Comparison of ENCODE assay signal across 9 mouse cellular contexts in the genomic region with DNA sequence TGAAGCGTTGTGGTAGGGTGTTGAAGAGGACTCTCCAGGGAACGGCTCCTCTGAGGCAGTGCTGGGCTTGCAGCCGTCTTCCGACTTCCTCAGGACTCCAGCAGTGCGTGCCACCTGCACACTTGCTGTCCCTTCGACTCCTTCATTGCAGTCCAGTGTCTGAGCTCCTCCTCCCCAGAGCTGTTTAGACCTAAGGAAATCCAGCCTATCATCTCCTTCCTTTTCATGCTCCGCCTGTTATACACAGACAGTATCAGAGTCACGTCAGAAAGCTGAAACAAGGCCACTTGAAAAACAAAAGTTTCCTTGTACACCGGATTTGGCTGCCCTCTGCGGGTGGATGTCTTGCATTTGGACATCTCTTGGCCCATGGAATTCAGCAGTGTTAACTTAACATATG. TPM values are rescaled to one million over a fixed set of nuclear protein-coding genes. Genes with fewer than 3 reads are reported as not detected.
DNase-seq lines count a peak whose midpoint lies in the region; ATAC-seq and TF ChIP-seq lines count a peak whose summit lies in the region.
"Had no signal": no experiment of that assay in that cellular context is flagged by ENCODE, and none has a peak within 500 bp of the region (broad histone marks: within the 10 kb centered on the region; RNA-seq: fewer than 3 reads in every experiment).

No protein-coding gene starts in this region.

- H3K27ac ChIP-seq in layer of hippocampus, adult 2 months: no peak overlapping the region
- H3K27ac ChIP-seq in midbrain, embryonic 13.5 days: no peak overlapping the region
- H3K27ac ChIP-seq: embryonic facial prominence, embryonic 12.5 days had no signal

- no peak for ATAC-seq in midbrain, embryonic 13.5 days

- H3K9me3 ChIP-seq in midbrain, embryonic 13.5 days: no peaks in the 10 kb centered on the region
- H3K9me3 ChIP-seq: embryonic facial prominence, embryonic 12.5 days had no signal

- no peak overlapping the region for H3K9ac ChIP-seq in midbrain, embryonic 13.5 days (replicated peaks)
- H3K9ac ChIP-seq: embryonic facial prominence, embryonic 12.5 days had no signal

- peaks cover 13% of the 10 kb centered on the region; the same call in 1 of the 2 replicates for H3K36me3 ChIP-seq in midbrain, embryonic 13.5 days
- H3K36me3 ChIP-seq: embryonic facial prominence, embryonic 12.5 days had no signal

- WGBS in midbrain, embryonic 13.5 days: 68% methylated on average over 10 of the region's 10 CpGs

- no peak for DNase-seq in layer of hippocampus, adult 2 months (ENCODE audit: low spot score in 2 of 2)
- DNase-seq in layer of hippocampus, adult 9-10 months (ENCODE audit: low spot score): no peak
- peak; percentile 20 for DNase-seq in cerebellum, adult 11-12 months
- peak; percentile 38 to 44 for DNase-seq in heart, adult 9 months (ENCODE audit: low spot score in 2 of 2)
- DNase-seq in lung, postnatal 25 days (ENCODE audit: low spot score): peak; percentile 21
- no peak for DNase-seq in left cerebral cortex, adult 9 months (ENCODE audit: low spot score in 2 of 2)

- no peak overlapping the region for H3K4me2 ChIP-seq in midbrain, embryonic 13.5 days (replicated peaks)
- H3K4me2 ChIP-seq: embryonic facial prominence, embryonic 12.5 days had no signal

- no peaks in the 10 kb centered on the region for H3K4me1 ChIP-seq in midbrain, embryonic 13.5 days (replicated peaks)

- H3K27me3 ChIP-seq in midbrain, embryonic 13.5 days: no peaks in the 10 kb centered on the region
- H3K27me3 ChIP-seq: embryonic facial prominence, embryonic 12.5 days had no signal

- TF ChIP-seq CTCF in layer of hippocampus, adult 2 months (conservative IDR thresholded peaks at IDR 0.05): peak; percentile 35; the same call in 1 of the 2 replicates

- no peak overlapping the region for H3K4me3 ChIP-seq in layer of hippocampus, adult 2 months
- H3K4me3 ChIP-seq in midbrain, embryonic 13.5 days (replicated peaks): no peak overlapping the region
- H3K4me3 ChIP-seq: embryonic facial prominence, embryonic 12.5 days had no signal

RNA-seq across cellular contexts. Expression of a gene that starts 41.7 kb away (rescaled TPM):
- 10 to 100 TPM; 14.2 to 16.9 TPM for total RNA-seq in layer of hippocampus, adult 2 months (2021)
- 33.2 and 38.7 TPM in 2 replicates for polyA plus RNA-seq in midbrain, embryonic 13.5 days (2015; fragmentation: Nextera tagmentation; extraction: Ambion mirVana)
- total RNA-seq: megakaryocyte progenitor cell, adult 5-6 weeks had no signal

Comparison
In these comparisons a context has a peak if more than half of its experiments do, and no peak if none do; other contexts are left out.
1. DNase-seq: peak in cerebellum, adult 11-12 months (single experiment), heart, adult 9 months (2 of 2) and lung, postnatal 25 days (single experiment); none in layer of hippocampus, adult 2 months (0 of 2), layer of hippocampus, adult 9-10 months (single experiment) and left cerebral cortex, adult 9 months (0 of 2).